Mouse (Mus musculus) lung, embryonic 14.5 days (tissue): Measurements from ENCODE around the gene Gm3238. TPM values are rescaled to one million over a fixed set of nuclear protein-coding genes. Genes with fewer than 3 reads are reported as not detected.
A peak's percentile ranks its signal among the peaks of the same experiment; 100 is the strongest.
"Not testable (repeated sequence)": the region's sequence is repeated elsewhere in the genome, so short reads cannot be mapped to it uniquely, and the experiment has no call there.

Experiments
- ATAC-seq: fragments of 200-750 bp; cut with Nextera tagmentation; 2 replicates; pipeline ENCODE4 v1.8.0; 2017; ENCODE audit warnings: mild to moderate bottlenecking, moderate TSS enrichment, moderate library complexity; ENCODE audit not compliant: insufficient read depth
- DNase-seq: peaks from one replicate; pipeline ENCODE4 v3.0.0-alpha.2; 2015
- H3K27ac ChIP-seq: fragments of 300-500 bp; sonication (generic); 2 replicates; pipeline ENCODE4 v1.5.1; 2014; ENCODE audit warnings: low read depth, mild to moderate bottlenecking, moderate library complexity
- H3K27me3 ChIP-seq: fragments of 300-500 bp; sonication (generic); 2 replicates; pipeline ENCODE4 v1.6.1; 2014; ENCODE audit warnings: low read length, control low read depth; ENCODE audit not compliant: insufficient read depth
- H3K36me3 ChIP-seq: fragments of 300-500 bp; sonication (generic); 2 replicates; pipeline ENCODE4 v1.6.1; 2014; ENCODE audit warnings: control low read depth; ENCODE audit not compliant: insufficient read depth
- H3K4me1 ChIP-seq: fragments of 300-500 bp; sonication (generic); 2 replicates; pipeline ENCODE4 v1.6.1; 2014; ENCODE audit warnings: antibody characterized with exemption, control low read depth; ENCODE audit not compliant: insufficient read depth
- H3K4me2 ChIP-seq: fragments of 300-500 bp; sonication (generic); 2 replicates; pipeline ENCODE4 v1.6.1; 2014; ENCODE audit warnings: mild to moderate bottlenecking
- H3K4me3 ChIP-seq: fragments of 300-500 bp; sonication (generic); 2 replicates; pipeline ENCODE4 v1.5.1; 2014; ENCODE audit warnings: low read depth, low read length
- H3K9ac ChIP-seq: fragments of 300-500 bp; sonication (generic); 2 replicates; pipeline ENCODE4 v1.6.1; 2014
- H3K9me3 ChIP-seq: fragments of 300-500 bp; sonication (generic); 2 replicates; pipeline ENCODE4 v1.6.1; 2016; ENCODE audit warnings: low read depth, low read length, control low read depth
- CTCF ChIP-seq: IDR thresholded peaks from 2 replicates; pipeline ENCODE4 v1.5.1; 2016; ENCODE audit warnings: antibody characterized with exemption, low read depth
- WGBS: fragments of 180-500 bp; shearing (Covaris S2); extraction: QIAGEN DNeasy Blood & Tissue Kit; methylation state at CpG from one replicate; pipeline ENCODE4 v1.1.7; 2014; 5-methylcytosine and 5-hydroxymethylcytosine counted together
- polyA plus RNA-seq: library from polyadenylated mRNA; unstranded; fragments of >200 nt; fragmentation: Nextera tagmentation; extraction: Ambion mirVana; gene quantifications from 2 replicates; pipeline ENCODE4 v1.2.1, GENCODE M21; 2014

Gene Gm3238
- polyA plus RNA-seq, 1 experiment from 2014 or later, result not detected

DNA sequence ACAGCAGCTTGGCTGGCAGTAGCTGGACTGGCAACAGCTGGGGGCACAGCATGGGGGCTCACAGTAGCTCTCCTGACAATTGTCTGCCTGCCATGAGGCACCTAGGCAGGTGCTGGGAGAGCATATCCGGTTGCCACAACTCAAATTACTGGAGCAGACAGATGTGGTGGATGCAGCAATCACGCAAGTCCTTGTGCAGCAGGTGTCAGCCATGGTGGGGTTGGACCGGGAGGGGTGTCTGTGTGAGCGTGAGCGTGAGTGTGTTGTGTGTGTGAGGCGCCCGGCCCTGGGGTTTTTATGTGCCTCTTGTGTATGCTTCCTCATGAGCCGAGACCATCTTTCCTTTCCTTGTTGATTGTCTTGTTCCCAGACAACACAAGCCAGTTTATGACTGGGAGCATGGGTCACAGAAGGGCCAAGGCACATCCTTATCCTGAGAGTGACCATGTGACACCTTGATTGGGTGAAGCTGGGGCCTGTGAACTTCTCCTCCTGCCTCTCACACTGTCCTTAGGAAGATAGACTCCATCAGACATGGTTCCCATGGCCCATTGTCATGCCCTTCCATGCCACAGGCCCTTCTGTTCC, 27.9 kb upstream of the Gm3238 start, which contains the start of gene Gm19668:
Gene Gm19668, minus strand, starts transcription at position 213 of the 588 bp plus-strand sequence.
- Histone ChIP-seq H3K4me1 (no peaks in the 10 kb centered on the region), H3K27ac (no peak within 1 kb of the TSS), H3K9me3 (no peaks in the 10 kb centered on the region), H3K4me2 (no peak within 1 kb of the TSS), H3K27me3 (no peaks in the 10 kb centered on the region), H3K4me3 (no peak within 1 kb of the TSS), H3K36me3 (no peaks in the 10 kb centered on the region), H3K9ac (no peak within 1 kb of the TSS)
- TF ChIP-seq CTCF, result no peak
- 53% methylated on average over 8 of the region's 8 CpGs for WGBS
- ATAC-seq, result no peak
- DNase-seq, result no peak

DNA sequence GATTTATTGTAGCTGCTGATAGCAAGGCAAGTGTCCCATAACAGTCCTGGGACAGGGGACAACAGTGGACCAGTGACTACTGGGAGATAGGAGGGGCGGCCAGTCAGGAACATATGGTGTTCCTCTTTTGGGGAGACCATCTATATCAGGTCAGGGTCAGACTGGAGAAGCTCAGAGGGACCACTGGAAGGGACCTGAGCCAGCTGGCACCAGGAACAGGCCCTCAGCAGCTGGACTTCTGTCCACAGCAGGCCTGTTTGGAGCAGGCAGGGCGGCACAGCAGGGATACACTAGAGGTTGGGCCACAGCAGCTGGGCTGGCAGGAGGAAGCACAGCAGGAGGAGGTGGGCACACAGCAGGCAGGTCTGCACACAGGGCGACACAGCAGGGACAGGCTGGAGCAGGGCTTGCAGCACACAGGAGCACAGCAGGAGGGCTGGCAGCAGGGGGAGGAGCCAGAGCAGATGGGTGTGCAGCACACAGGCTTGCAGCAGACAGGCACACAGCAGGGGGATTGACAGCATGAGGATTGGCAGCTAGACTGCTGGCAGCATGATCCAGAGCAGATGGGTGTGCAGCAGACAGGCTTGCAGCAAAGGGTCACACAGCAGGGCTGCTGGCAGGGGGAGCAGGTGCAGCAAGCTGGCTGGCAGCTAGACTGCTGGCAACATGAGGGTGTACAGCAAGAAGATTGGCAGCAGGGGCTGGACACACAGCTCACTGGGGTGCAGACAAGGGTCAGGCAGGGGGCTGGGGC, 27.2 kb upstream of the Gm3238 start:
- ATAC-seq, H3K9ac ChIP-seq, H3K9me3 ChIP-seq, H3K4me2 ChIP-seq, H3K4me3 ChIP-seq, H3K27me3 ChIP-seq, H3K27ac ChIP-seq, H3K4me1 ChIP-seq, H3K36me3 ChIP-seq: not testable (repeated sequence)
- DNase-seq, result peak; percentile 5
- WGBS, result 36% methylated on average over 3 of the region's 3 CpGs

GRCm38 (mm10) chr10:77797677-77798076, 26.6 kb upstream of the Gm3238 start:
- no peak overlapping the region for H3K4me3 ChIP-seq
- ATAC-seq, result no peak
- no peaks in the 10 kb centered on the region for H3K4me1 ChIP-seq
- H3K9me3 ChIP-seq, result no peaks in the 10 kb centered on the region
- no peak for TF ChIP-seq CTCF
- no peaks in the 10 kb centered on the region for H3K27me3 ChIP-seq
- no peak for DNase-seq
- WGBS, result 5% methylated on average over 3 of the region's 3 CpGs
- no peak overlapping the region for H3K4me2 ChIP-seq
- H3K9ac ChIP-seq, result no peak overlapping the region
- H3K27ac ChIP-seq, result no peak overlapping the region
- H3K36me3 ChIP-seq, result no peaks in the 10 kb centered on the region

DNA sequence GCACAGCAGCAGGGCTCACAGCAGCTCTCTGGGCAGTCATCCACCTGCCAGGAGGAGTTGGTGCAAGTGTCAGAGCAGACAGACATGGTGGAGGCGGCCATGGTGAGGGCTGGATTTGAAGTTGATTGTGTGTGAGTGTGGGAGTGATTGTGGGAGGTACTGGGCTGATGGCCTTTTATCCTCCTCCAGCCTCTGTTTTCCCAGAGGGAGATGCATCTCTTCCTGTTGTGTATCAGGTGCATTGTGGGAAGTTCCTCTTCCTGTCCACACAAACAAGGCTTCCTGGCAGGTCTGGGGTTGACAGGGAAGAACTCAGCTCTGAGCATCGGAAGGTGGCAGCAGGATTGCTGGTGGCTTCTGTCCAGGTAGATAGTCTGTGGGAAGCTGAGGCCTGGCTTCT, 23.9 kb upstream of the Gm3238 start, which contains the start of gene Gm9639:
Gene Gm9639, minus strand, starts transcription at position 101 of the 400 bp plus-strand sequence.
- Histone ChIP-seq H3K4me3 (no peak within 1 kb of the TSS), H3K9me3 (no peaks in the 10 kb centered on the region), H3K27me3 (no peaks in the 10 kb centered on the region), H3K36me3 (no peaks in the 10 kb centered on the region), H3K27ac (no peak within 1 kb of the TSS), H3K4me1 (no peaks in the 10 kb centered on the region), H3K4me2 (no peak within 1 kb of the TSS), H3K9ac (no peak within 1 kb of the TSS)
- no peak for TF ChIP-seq CTCF
- ATAC-seq, result no peak
- DNase-seq, result no peak
- 38% methylated on average over 2 of the region's 2 CpGs for WGBS

DNA sequence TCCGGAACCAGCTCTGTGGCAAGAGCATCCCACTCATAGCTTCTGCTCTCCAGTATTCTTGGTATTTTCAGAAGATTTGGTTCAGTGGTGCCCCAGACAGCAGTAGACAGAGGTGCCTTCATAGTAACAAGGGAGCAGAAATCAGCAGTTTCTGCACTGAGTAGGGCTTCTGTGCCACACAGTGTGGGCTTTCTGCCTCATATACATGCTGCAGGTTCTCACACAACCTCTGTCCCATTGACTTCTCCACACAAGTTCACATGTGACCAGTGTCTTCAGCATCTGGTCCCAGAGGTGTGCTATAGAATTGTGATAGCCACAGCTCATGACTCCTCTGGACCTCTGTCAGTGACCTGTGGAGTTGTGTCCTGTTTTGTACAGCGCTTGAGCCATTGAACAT, 17.5 kb upstream of the Gm3238 start:
- no peak overlapping the region for H3K9ac ChIP-seq
- H3K4me3 ChIP-seq, result no peak overlapping the region
- DNase-seq (no peak), ATAC-seq (no peak)
- no peaks in the 10 kb centered on the region for H3K9me3 ChIP-seq
- no peaks in the 10 kb centered on the region for H3K27me3 ChIP-seq
- H3K27ac ChIP-seq, result no peak overlapping the region
- H3K4me1 ChIP-seq, result no peaks in the 10 kb centered on the region
- no peak overlapping the region for H3K4me2 ChIP-seq
- no peaks in the 10 kb centered on the region for H3K36me3 ChIP-seq
- TF ChIP-seq CTCF, result no peak
- 64% methylated on average over 2 of the region's 2 CpGs for WGBS

- not testable (repeated sequence) for DNase-seq, H3K4me3 ChIP-seq, H3K9me3 ChIP-seq, H3K9ac ChIP-seq, ATAC-seq, H3K27me3 ChIP-seq, H3K4me2 ChIP-seq, H3K27ac ChIP-seq, H3K36me3 ChIP-seq, H3K4me1 ChIP-seq
- no CpG with 5 or more reads among the region's 1 CpGs for WGBS
Measured at GRCm38 (mm10) chr10:77787876-77788275, 16.8 kb upstream of the Gm3238 start, which contains the start of gene Gm7137. TSS of gene Gm7137 (minus strand) at chr10:77788200.

- H3K9ac ChIP-seq, H3K4me2 ChIP-seq, DNase-seq, H3K9me3 ChIP-seq, H3K36me3 ChIP-seq, H3K27me3 ChIP-seq, H3K4me3 ChIP-seq, H3K27ac ChIP-seq, H3K4me1 ChIP-seq, ATAC-seq: not testable (repeated sequence)
- 58% methylated on average over 1 of the region's 3 CpGs for WGBS
Measured at GRCm38 (mm10) chr10:77783396-77783795, 12.3 kb upstream of the Gm3238 start.

DNA sequence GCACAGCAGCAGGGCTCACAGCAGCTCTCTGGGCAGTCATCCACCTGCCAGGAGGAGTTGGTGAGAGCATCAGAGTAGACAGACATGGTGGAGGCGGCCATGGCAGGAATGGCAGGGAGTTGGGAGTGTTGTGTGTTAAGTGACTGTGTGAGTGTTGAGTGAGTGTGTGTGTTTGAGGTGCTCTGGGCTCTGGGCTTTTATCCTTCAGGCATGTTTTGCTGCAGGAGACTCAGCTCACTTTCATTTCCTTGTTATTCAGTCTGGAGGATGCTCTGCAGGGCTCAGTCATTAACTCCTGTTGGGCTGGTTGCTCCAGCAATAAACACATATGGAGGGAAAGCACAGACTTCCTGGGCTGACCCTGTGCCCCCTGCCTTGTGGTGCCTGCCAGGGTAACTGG, 11.3 kb upstream of the Gm3238 start, which contains the start of gene Gm3250:
Gene Gm3250, minus strand, starts transcription at position 101 of the 400 bp plus-strand sequence.
- 18% methylated on average over 1 of the region's 1 CpGs for WGBS
- not testable (repeated sequence) for H3K36me3 ChIP-seq, H3K27ac ChIP-seq, DNase-seq, H3K9ac ChIP-seq, H3K27me3 ChIP-seq, H3K4me1 ChIP-seq, ATAC-seq, H3K9me3 ChIP-seq, H3K4me2 ChIP-seq, H3K4me3 ChIP-seq

DNA sequence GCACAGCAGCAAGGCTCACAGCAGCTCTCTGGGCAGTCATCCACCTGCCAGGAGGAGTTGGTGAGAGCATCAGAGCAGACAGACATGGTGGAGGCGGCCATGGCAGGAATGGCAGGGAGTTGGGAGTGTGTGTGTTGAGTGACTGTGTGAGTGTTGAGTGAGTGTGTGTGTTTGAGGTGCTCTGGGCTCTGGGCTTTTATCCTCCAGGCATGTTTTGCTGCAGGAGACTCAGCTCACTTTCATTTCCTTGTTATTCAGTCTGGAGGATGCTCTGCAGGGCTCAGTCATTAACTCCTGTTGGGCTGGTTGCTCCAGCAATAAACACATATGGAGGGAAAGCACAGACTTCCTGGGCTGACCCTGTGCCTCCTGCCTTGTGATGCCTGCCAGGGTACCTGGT, 5.7 kb upstream of the Gm3238 start, which contains the start of gene Gm7138:
Gene Gm7138, minus strand, starts transcription at position 101 of the 400 bp plus-strand sequence.
- not testable (repeated sequence) for H3K4me3 ChIP-seq, H3K9ac ChIP-seq, H3K27ac ChIP-seq, H3K4me2 ChIP-seq, H3K27me3 ChIP-seq, H3K36me3 ChIP-seq, DNase-seq, H3K4me1 ChIP-seq, H3K9me3 ChIP-seq, ATAC-seq
- WGBS, result 33% methylated on average over 1 of the region's 1 CpGs

DNA sequence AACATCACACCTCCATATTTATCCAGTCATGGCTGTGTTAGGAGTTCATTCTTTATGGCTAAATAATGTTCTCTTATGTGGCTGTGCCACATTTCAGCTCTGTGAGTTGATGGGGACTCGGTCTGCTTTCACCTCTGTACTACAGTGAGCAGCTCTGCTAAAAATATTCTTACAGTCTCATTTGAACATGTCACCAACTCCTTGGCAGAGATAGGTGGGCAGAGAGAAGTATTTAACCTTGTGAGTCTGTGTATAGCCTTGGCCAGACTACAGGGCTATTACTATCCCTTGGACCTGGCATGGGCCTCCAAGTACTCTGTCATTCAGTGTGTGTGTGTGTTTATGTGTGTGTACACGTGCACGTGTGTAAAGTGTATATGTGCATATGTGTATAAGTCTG, 1.0 kb upstream of the Gm3238 start:
- H3K27me3 ChIP-seq, H3K9ac ChIP-seq, H3K4me2 ChIP-seq, DNase-seq, H3K4me3 ChIP-seq, H3K36me3 ChIP-seq, H3K4me1 ChIP-seq, H3K9me3 ChIP-seq, H3K27ac ChIP-seq, ATAC-seq: not testable (repeated sequence)
- 71% methylated on average over 1 of the region's 3 CpGs for WGBS
